20 mouse cellular contexts compared by ENCODE assay signal in genomic region chr19:6985300-6985699, GRCm38 (mm10). TPM values are rescaled to one million over a fixed set of nuclear protein-coding genes. Genes with fewer than 3 reads are reported as not detected.
A peak's percentile ranks its signal among the peaks of the same experiment; 100 is the strongest.
DNase-seq lines count a peak whose midpoint lies in the region; ATAC-seq lines count a peak whose summit lies in the region.
"Had no signal": no experiment of that assay in that cellular context is flagged by ENCODE, and none has a peak within 500 bp of the region (broad histone marks: within the 10 kb centered on the region; RNA-seq: fewer than 3 reads in every experiment).

No protein-coding gene starts in this region.

- H3K9me3 ChIP-seq in heart, embryonic 14.5 days (ENCODE audit: control insufficient read depth, low read length), result no peaks in the 10 kb centered on the region
- H3K9me3 ChIP-seq: limb, embryonic 15.5 days; midbrain, embryonic 12.5 days; neural tube, embryonic 15.5 days had no signal

- 81% methylated on average over 19 of the region's 19 CpGs for WGBS in heart, embryonic 14.5 days

- DNase-seq in cerebellum, adult 11-12 months, result peak; percentile 63
- no peak for DNase-seq in cerebellum, adult 9-10 months
- DNase-seq in heart, adult 18-20 months, result no peak
- DNase-seq in thymus, postnatal 14 days, result peak; percentile 21
- no peak for DNase-seq in thymus, postnatal 36 days
- DNase-seq in left cerebral cortex, postnatal 25 days (ENCODE audit: low spot score in 2 of 2), result no peak
- DNase-seq: adrenal gland, postnatal 36 days; cerebellum, postnatal 14 days; heart, postnatal 36 days; lung, embryonic 14.5 days; thymus, postnatal 25 days had no signal

- H3K9ac ChIP-seq in heart, embryonic 14.5 days (ENCODE audit: low read length), result 0 out of 2 replicates have a peak overlapping the region, but pooled peaks have one; percentile 90
- H3K9ac ChIP-seq: limb, embryonic 15.5 days; lung, embryonic 14.5 days; midbrain, embryonic 12.5 days had no signal

- H3K27ac ChIP-seq in heart, embryonic 14.5 days (replicated peaks in 1 of 2; ENCODE audit: control insufficient read depth in 1 of 2, insufficient read depth in 1 of 2, low read depth in 2 of 2, low read length in 2 of 2), result no peak overlapping the region
- H3K27ac ChIP-seq: limb, embryonic 15.5 days; midbrain, embryonic 12.5 days; neural tube, embryonic 15.5 days had no signal

- intact Hi-C loops in left cerebral cortex, postnatal 25 days (cut with DNase I), result no loop called here

- no peaks in the 10 kb centered on the region for H3K27me3 ChIP-seq in heart, embryonic 14.5 days (ENCODE audit: control insufficient read depth, insufficient read depth, low read length)
- H3K27me3 ChIP-seq: limb, embryonic 15.5 days; midbrain, embryonic 12.5 days; neural tube, embryonic 15.5 days had no signal

- no peak for ATAC-seq in heart, embryonic 14.5 days (ENCODE audit: insufficient number of reproducible peaks, insufficient read depth, low FRiP score, low read depth)
- ATAC-seq in monocyte, adult 5-6 weeks (replicated peaks; ENCODE audit: insufficient number of reproducible peaks, low FRiP score, low TSS enrichment, poor library complexity, severe bottlenecking), result no peak
- ATAC-seq: forebrain, embryonic 16.5 days had no signal

- no peak overlapping the region for H3K4me3 ChIP-seq in heart, embryonic 14.5 days (ENCODE audit: control insufficient read depth in 1 of 2, insufficient read depth in 1 of 2, low read depth in 1 of 2, low read length in 2 of 2)
- H3K4me3 ChIP-seq: erythroblast, embryonic 14.5 days; heart, adult 2 months; layer of hippocampus, adult 2 months; limb, embryonic 15.5 days; midbrain, embryonic 12.5 days; neural tube, embryonic 15.5 days had no signal

- H3K36me3 ChIP-seq in heart, embryonic 14.5 days (ENCODE audit: control insufficient read depth, insufficient read depth, low read length), result peaks cover 49% of the 10 kb centered on the region

- no peak overlapping the region for H3K4me2 ChIP-seq in heart, embryonic 14.5 days (ENCODE audit: low read length)

- peaks cover 13 to 25% of the 10 kb centered on the region in 2 experiments for H3K4me1 ChIP-seq in heart, embryonic 14.5 days (ENCODE audit: control insufficient read depth in 2 of 2, insufficient read depth in 2 of 2, low read length in 2 of 2)

RNA-seq across cellular contexts. Expression of gene Vegfb, which starts 2.2 kb away (rescaled TPM):
- 141 and 153 TPM in 2 replicates for polyA plus RNA-seq in heart, embryonic 14.5 days (2014; fragmentation: Nextera tagmentation; extraction: Ambion mirVana)
- 100 to 1,000 TPM; 462 to 481 TPM for total RNA-seq in heart, adult 18-20 months (2021)
- total RNA-seq in monocyte, adult 5-6 weeks (2017), result 0.43 to 3.0 TPM (median 1.8 TPM) in 3 replicates
- total RNA-seq in left cerebral cortex, postnatal 25 days (2021), result 10 to 100 TPM; 79.9 to 80.2 TPM

RNA-seq across cellular contexts. Expression of gene Fkbp2, which starts 5.0 kb away (rescaled TPM):
- polyA plus RNA-seq in heart, embryonic 14.5 days (2014; fragmentation: Nextera tagmentation; extraction: Ambion mirVana), result 64.2 and 65.1 TPM in 2 replicates
- total RNA-seq in heart, adult 18-20 months (2021), result 10 to 100 TPM; 18.9 to 19.1 TPM
- 62.9 to 104 TPM (median 63.6 TPM) in 3 replicates for total RNA-seq in monocyte, adult 5-6 weeks (2017)
- 100 to 1,000 TPM in 1 of 2 experiments, 10 to 100 TPM in 1; 98.0 to 104 TPM for total RNA-seq in left cerebral cortex, postnatal 25 days (2021)

RNA-seq across cellular contexts. Expression of gene Dnajc4, which starts 7.1 kb away (rescaled TPM):
- polyA plus RNA-seq in heart, embryonic 14.5 days (2014; fragmentation: Nextera tagmentation; extraction: Ambion mirVana), result 40.0 and 42.9 TPM in 2 replicates
- total RNA-seq in heart, adult 18-20 months (2021), result 10 to 100 TPM; 54.6 to 55.1 TPM
- total RNA-seq in monocyte, adult 5-6 weeks (2017), result 20.1 to 34.0 TPM (median 27.0 TPM) in 3 replicates
- 10 to 100 TPM; 20.1 to 21.0 TPM for total RNA-seq in left cerebral cortex, postnatal 25 days (2021)

RNA-seq across cellular contexts. Expression of gene Plcb3, which starts 9.0 kb away (rescaled TPM):
- polyA plus RNA-seq in heart, embryonic 14.5 days (2014; fragmentation: Nextera tagmentation; extraction: Ambion mirVana), result 15.2 and 16.8 TPM in 2 replicates
- 10 to 100 TPM; 14.7 TPM for total RNA-seq in heart, adult 18-20 months (2021)
- total RNA-seq in monocyte, adult 5-6 weeks (2017), result 9.2 to 17.4 TPM (median 15.8 TPM) in 3 replicates
- 10 to 100 TPM; 11.9 to 13.3 TPM for total RNA-seq in left cerebral cortex, postnatal 25 days (2021)

RNA-seq across cellular contexts. Expression of gene Ppp1r14b, which starts 10.5 kb away (rescaled TPM):
- polyA plus RNA-seq in heart, embryonic 14.5 days (2014; fragmentation: Nextera tagmentation; extraction: Ambion mirVana), result 170 and 184 TPM in 2 replicates
- total RNA-seq in heart, adult 18-20 months (2021), result 10 to 100 TPM; 78.3 to 95.2 TPM
- 31.2 to 34.4 TPM (median 33.6 TPM) in 3 replicates for total RNA-seq in monocyte, adult 5-6 weeks (2017)
- 10 to 100 TPM; 49.8 to 57.2 TPM for total RNA-seq in left cerebral cortex, postnatal 25 days (2021)

Comparison
In these comparisons a context has a peak if more than half of its experiments do, and no peak if none do; other contexts are left out.
1. DNase-seq: peak in cerebellum, adult 11-12 months (single experiment) and thymus, postnatal 14 days (single experiment); none in cerebellum, adult 9-10 months (single experiment), heart, adult 18-20 months (0 of 2), thymus, postnatal 36 days (0 of 2) and left cerebral cortex, postnatal 25 days (0 of 2).
2. RNA of gene Vegfb, which starts 2.2 kb away (total RNA-seq): 462 to 481 TPM in heart, adult 18-20 months and 79.9 to 80.2 TPM in left cerebral cortex, postnatal 25 days; 0.43 to 3.0 TPM in monocyte, adult 5-6 weeks; every median in the first group is over 10 times any median in the second.